Mouse (Mus musculus) right cerebral cortex, postnatal 36 days (tissue): ENCODE data around the gene Gm11034.
A peak's percentile ranks its signal among the peaks of the same experiment; 100 is the strongest.

Experiments
- DNase-seq, 2 experiments: peaks; one replicate each; pipeline ENCODE4 v3.0.0; 2022; ENCODE audit warnings: low spot score in 2 of 2, mixed read lengths in 1 of 2

Gm11034 gene

GRCm38 (mm10) chr8:72213536-72213935 lies at the start of gene Gm11034:
TSS of gene Gm11034 (minus strand) at chr8:72213636.
- DNase-seq, result no peak

- DNase-seq, result no peak
Observed at GRCm38 (mm10) chr8:72262756-72263155, 49.3 kb upstream of the Gm11034 start.

- DNase-seq, result no peak
Observed at GRCm38 (mm10) chr8:72261872-72262271, 48.4 kb upstream of the Gm11034 start.

GRCm38 (mm10) chr8:72261431-72261830 lies 48.0 kb upstream of the Gm11034 start:
- no peak for DNase-seq

GRCm38 (mm10) chr8:72261019-72261418 lies 47.6 kb upstream of the Gm11034 start:
- DNase-seq, result no peak

- DNase-seq, result no peak
Observed at GRCm38 (mm10) chr8:72260585-72260984, 47.1 kb upstream of the Gm11034 start.

- no peak for DNase-seq
Observed at GRCm38 (mm10) chr8:72259862-72260261, 46.4 kb upstream of the Gm11034 start.

- no peak for DNase-seq
Observed at GRCm38 (mm10) chr8:72257902-72258238, 44.4 kb upstream of the Gm11034 start.

- DNase-seq, result no peak
Observed at GRCm38 (mm10) chr8:72257171-72257901, 43.9 kb upstream of the Gm11034 start.

GRCm38 (mm10) chr8:72244610-72245009 lies 31.2 kb upstream of the Gm11034 start:
- no peak for DNase-seq

- no peak for DNase-seq
Observed at GRCm38 (mm10) chr8:72242226-72242625, 28.8 kb upstream of the Gm11034 start.

GRCm38 (mm10) chr8:72240951-72241350 lies 27.5 kb upstream of the Gm11034 start:
- DNase-seq, result no peak

GRCm38 (mm10) chr8:72240403-72240763 lies 26.9 kb upstream of the Gm11034 start:
- no peak for DNase-seq

- peak; percentile 96 to 97 for DNase-seq
Observed at GRCm38 (mm10) chr8:72239499-72240402, 26.3 kb upstream of the Gm11034 start, which contains the start of gene Ap1m1. TSS of gene Ap1m1 (plus strand) at chr8:72240018.

- no peak for DNase-seq
Observed at GRCm38 (mm10) chr8:72222656-72223055, 9.2 kb upstream of the Gm11034 start.

- no peak for DNase-seq
Observed at GRCm38 (mm10) chr8:72220758-72221157, 7.3 kb upstream of the Gm11034 start.

- DNase-seq, result peak; percentile 78 to 89
Observed at GRCm38 (mm10) chr8:72219541-72220363, 6.3 kb upstream of the Gm11034 start, which contains the start of gene Fam32a. TSS of gene Fam32a (plus strand) at chr8:72219730.

GRCm38 (mm10) chr8:72218781-72219540 lies 5.5 kb upstream of the Gm11034 start:
- no peak for DNase-seq

GRCm38 (mm10) chr8:72215871-72216270 lies 2.4 kb upstream of the Gm11034 start:
- DNase-seq, result no peak

- DNase-seq, result no peak
Observed at GRCm38 (mm10) chr8:72215060-72215459, 1.6 kb upstream of the Gm11034 start.

- DNase-seq, result peak in 1 of 2 experiments; percentile 14
Observed at GRCm38 (mm10) chr8:72212751-72213150, 685 bp downstream of the Gm11034 start, which contains the start of gene Cib3. TSS of gene Cib3 (minus strand) at chr8:72212837.
